Mouse (Mus musculus) spleen, adult 2 months (tissue): ENCODE results near the gene Tmem186.

ENCODE experiments used
- CTCF ChIP-seq: fragments of 200-500 bp; IDR thresholded peaks from 2 replicates; pipeline ENCODE4 v1.5.1; 2011; ENCODE audit warnings: mild to moderate bottlenecking, inconsistent platforms; ENCODE audit not compliant: insufficient read depth, insufficient read length, insufficient replicate concordance; ENCODE audit errors: extremely low read depth
- POLR2A ChIP-seq: fragments of 200-500 bp; IDR thresholded peaks from 2 replicates; pipeline ENCODE4 v1.6.1; 2011; ENCODE audit warnings: low read depth, low read length, inconsistent platforms

DNA sequence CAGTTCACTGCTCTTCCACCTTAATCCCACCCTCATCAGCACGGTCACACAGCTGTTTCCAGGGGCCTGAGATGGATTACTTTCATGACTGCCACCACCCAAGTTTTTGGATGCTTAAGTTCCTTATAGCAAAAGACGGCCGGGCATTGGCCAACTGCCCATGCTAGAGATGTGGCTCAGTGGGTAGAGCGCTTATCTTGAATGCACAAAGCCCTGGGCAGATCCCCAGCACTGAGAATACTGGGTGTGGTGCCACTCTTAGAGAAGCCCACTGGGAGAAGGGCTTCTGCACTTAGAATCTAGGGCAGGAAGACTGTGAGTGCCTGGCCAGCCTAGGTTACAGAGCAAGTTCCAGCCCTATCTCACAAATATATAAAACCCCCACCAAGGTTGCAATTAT, 41.2 kb upstream of the Tmem186 start:
- no peak for TF ChIP-seq POLR2A
- TF ChIP-seq CTCF: no peak
